Mouse (Mus musculus) heart, embryonic 11.5 days (tissue): ENCODE results near the gene Gm49776. TPM values are rescaled to one million over a fixed set of nuclear protein-coding genes. Genes with fewer than 3 reads are reported as not detected.

Experiments
- ATAC-seq: fragments of 200-750 bp; cut with Nextera tagmentation; replicated peaks from 2 replicates; pipeline ENCODE4 v1.8.0; 2017; ENCODE audit warnings: moderate library complexity; ENCODE audit not compliant: insufficient number of reproducible peaks, low FRiP score, low TSS enrichment
- H3K27ac ChIP-seq: fragments of 300-500 bp; sonication (generic); 2 replicates; pipeline ENCODE4 v1.5.1; 2014; ENCODE audit warnings: mild to moderate bottlenecking, low read depth, low read length
- H3K27me3 ChIP-seq: fragments of 300-500 bp; sonication (generic); 2 replicates; pipeline ENCODE4 v1.6.1; 2014; ENCODE audit warnings: mild to moderate bottlenecking, low read length, mixed read lengths; ENCODE audit not compliant: control insufficient read depth, insufficient read depth
- H3K36me3 ChIP-seq: fragments of 300-500 bp; sonication (generic); 2 replicates; pipeline ENCODE4 v1.6.1; 2014; ENCODE audit warnings: mild to moderate bottlenecking, low read length, moderate library complexity, mixed read lengths; ENCODE audit not compliant: control insufficient read depth, insufficient read depth
- H3K4me1 ChIP-seq: fragments of 300-500 bp; sonication (generic); 2 replicates; pipeline ENCODE4 v1.6.1; 2014; ENCODE audit warnings: low read length; ENCODE audit not compliant: control insufficient read depth, insufficient read depth
- H3K4me2 ChIP-seq: fragments of 300-500 bp; sonication (generic); 2 replicates; pipeline ENCODE4 v1.6.1; 2014; ENCODE audit warnings: mild to moderate bottlenecking, moderate library complexity
- H3K4me3 ChIP-seq: fragments of 300-500 bp; sonication (generic); 2 replicates; pipeline ENCODE4 v1.5.1; 2014; ENCODE audit warnings: low read depth, low read length
- H3K9ac ChIP-seq: fragments of 300-500 bp; sonication (generic); 2 replicates; pipeline ENCODE4 v1.6.1; 2014; ENCODE audit warnings: mild to moderate bottlenecking, low read depth, low read length, moderate library complexity
- H3K9me3 ChIP-seq: fragments of 300-500 bp; sonication (generic); replicated peaks from 2 replicates; pipeline ENCODE4 v1.6.1; 2016; ENCODE audit warnings: low read length; ENCODE audit not compliant: control insufficient read depth
- WGBS: fragments of 180-500 bp; shearing (Covaris S2); extraction: QIAGEN DNeasy Blood & Tissue Kit; methylation state at CpG from one replicate; pipeline ENCODE4 v1.1.7; 2014; ENCODE audit not compliant: insufficient replicate concordance; 5-methylcytosine and 5-hydroxymethylcytosine counted together
- polyA plus RNA-seq: library from polyadenylated mRNA; unstranded; fragments of >200 nt; fragmentation: Nextera tagmentation; extraction: Ambion mirVana; gene quantifications from 2 replicates; pipeline ENCODE4 v1.2.1, GENCODE M21; 2014

The Gm49776 gene
- polyA plus RNA-seq, 1 experiment from 2014 or later: not detected

GRCm38 (mm10) chr16:18230617-18231016 lies 27.5 kb downstream of the Gm49776 start:
- H3K4me3 ChIP-seq: no peak overlapping the region

GRCm38 (mm10) chr16:18229622-18230021 lies 28.5 kb downstream of the Gm49776 start:
- peak; percentile 23 for ATAC-seq
- peak overlapping the region; percentile 16 for H3K4me3 ChIP-seq

More at GRCm38 (mm10) chr16:18230617-18231016, 27.5 kb downstream of the Gm49776 start:
- Histone ChIP-seq H3K27ac (peak overlapping the region; percentile 94), H3K27me3 (no peaks in the 10 kb centered on the region), H3K9me3 (no peaks in the 10 kb centered on the region), H3K4me2 (peak overlapping the region; percentile 46), H3K4me1 (peaks cover 37% of the 10 kb centered on the region), H3K36me3 (peaks cover 6% of the 10 kb centered on the region), H3K9ac (0 out of 2 replicates have a peak overlapping the region, but pooled peaks have one; percentile 24)
- no peak for ATAC-seq
- WGBS: 69% methylated on average over 6 of the region's 6 CpGs

GRCm38 (mm10) chr16:18228856-18229255 lies 29.3 kb downstream of the Gm49776 start:
- Histone ChIP-seq H3K27me3 (no peaks in the 10 kb centered on the region), H3K9ac (no peak overlapping the region), H3K27ac (peak overlapping the region; percentile 94), H3K36me3 (peaks cover 23% of the 10 kb centered on the region), H3K4me1 (peaks cover 32% of the 10 kb centered on the region), H3K9me3 (no peaks in the 10 kb centered on the region), H3K4me3 (peak overlapping the region; percentile 16; the same call in 1 of the 2 replicates), H3K4me2 (peak overlapping the region; percentile 46)
- no peak for ATAC-seq
- 87% methylated on average over 4 of the region's 4 CpGs for WGBS

More at GRCm38 (mm10) chr16:18229622-18230021, 28.5 kb downstream of the Gm49776 start:
- peak overlapping the region; percentile 46 for H3K4me2 ChIP-seq
- no peaks in the 10 kb centered on the region for H3K9me3 ChIP-seq
- peaks cover 16% of the 10 kb centered on the region for H3K36me3 ChIP-seq
- peak overlapping the region; percentile 94 for H3K27ac ChIP-seq
- peaks cover 36% of the 10 kb centered on the region for H3K4me1 ChIP-seq
- H3K9ac ChIP-seq: peak overlapping the region; percentile 24; the same call in 1 of the 2 replicates
- 42% methylated on average over 11 of the region's 11 CpGs for WGBS
- H3K27me3 ChIP-seq: no peaks in the 10 kb centered on the region

GRCm38 (mm10) chr16:18227897-18228422 lies 30.2 kb downstream of the Gm49776 start:
- no peaks in the 10 kb centered on the region for H3K27me3 ChIP-seq
- H3K36me3 ChIP-seq: peaks cover 29% of the 10 kb centered on the region
- H3K9ac ChIP-seq: no peak overlapping the region
- H3K4me3 ChIP-seq: no peak overlapping the region
- 94% methylated on average over 20 of the region's 20 CpGs for WGBS
- H3K4me2 ChIP-seq: no peak overlapping the region
- H3K9me3 ChIP-seq: no peaks in the 10 kb centered on the region
- H3K27ac ChIP-seq: no peak overlapping the region
- peaks cover 25% of the 10 kb centered on the region for H3K4me1 ChIP-seq
- no peak for ATAC-seq

GRCm38 (mm10) chr16:18227187-18227586 lies 30.9 kb downstream of the Gm49776 start:
- peaks cover 29% of the 10 kb centered on the region for H3K36me3 ChIP-seq
- no peak overlapping the region for H3K9ac ChIP-seq
- no peak for ATAC-seq
- H3K4me2 ChIP-seq: no peak overlapping the region
- H3K27me3 ChIP-seq: no peaks in the 10 kb centered on the region
- no peak overlapping the region for H3K27ac ChIP-seq
- no peaks in the 10 kb centered on the region for H3K9me3 ChIP-seq
- H3K4me3 ChIP-seq: no peak overlapping the region
- H3K4me1 ChIP-seq: peaks cover 25% of the 10 kb centered on the region
- WGBS: 92% methylated on average over 13 of the region's 13 CpGs

GRCm38 (mm10) chr16:18222188-18222587 lies 35.9 kb downstream of the Gm49776 start:
- no peak overlapping the region for H3K27ac ChIP-seq
- WGBS: 74% methylated on average over 11 of the region's 11 CpGs
- no peak overlapping the region for H3K9ac ChIP-seq
- no peak overlapping the region for H3K4me2 ChIP-seq
- no peaks in the 10 kb centered on the region for H3K9me3 ChIP-seq
- no peaks in the 10 kb centered on the region for H3K27me3 ChIP-seq
- H3K36me3 ChIP-seq: peaks cover 35% of the 10 kb centered on the region
- peaks cover 11% of the 10 kb centered on the region for H3K4me1 ChIP-seq
- no peak for ATAC-seq
- no peak overlapping the region for H3K4me3 ChIP-seq

GRCm38 (mm10) chr16:18221543-18221898 lies 36.6 kb downstream of the Gm49776 start:
- no peak overlapping the region for H3K9ac ChIP-seq
- no peak overlapping the region for H3K27ac ChIP-seq
- ATAC-seq: no peak
- WGBS: 72% methylated on average over 11 of the region's 11 CpGs
- no peaks in the 10 kb centered on the region for H3K9me3 ChIP-seq
- no peak overlapping the region for H3K4me2 ChIP-seq
- H3K36me3 ChIP-seq: peaks cover 34% of the 10 kb centered on the region
- H3K4me1 ChIP-seq: peaks cover 11% of the 10 kb centered on the region
- no peak overlapping the region for H3K4me3 ChIP-seq
- H3K27me3 ChIP-seq: no peaks in the 10 kb centered on the region

GRCm38 (mm10) chr16:18220856-18221542 lies 37.1 kb downstream of the Gm49776 start:
- H3K4me1 ChIP-seq: peaks cover 11% of the 10 kb centered on the region
- H3K27ac ChIP-seq: no peak overlapping the region
- ATAC-seq: no peak
- no peak overlapping the region for H3K9ac ChIP-seq
- H3K36me3 ChIP-seq: peaks cover 31% of the 10 kb centered on the region
- H3K27me3 ChIP-seq: no peaks in the 10 kb centered on the region
- no peak overlapping the region for H3K4me2 ChIP-seq
- no peaks in the 10 kb centered on the region for H3K9me3 ChIP-seq
- no peak overlapping the region for H3K4me3 ChIP-seq
- 86% methylated on average over 6 of the region's 6 CpGs for WGBS
